Mouse (Mus musculus) heart, embryonic 16.5 days (tissue): Measurements from ENCODE around the gene Ckap5. TPM values are rescaled to one million over a fixed set of nuclear protein-coding genes. Genes with fewer than 3 reads are reported as not detected.
"Not testable (repeated sequence)": the region's sequence is repeated elsewhere in the genome, so short reads cannot be mapped to it uniquely, and the experiment has no call there.

Experiments used
- ATAC-seq: fragments of 200-750 bp; cut with Nextera tagmentation; replicated peaks from 2 replicates; pipeline ENCODE4 v1.8.0; 2017; ENCODE audit warnings: moderate number of reproducible peaks; ENCODE audit not compliant: insufficient read depth, low FRiP score; ENCODE audit errors: extremely low read depth
- H3K27ac ChIP-seq: fragments of 300-500 bp; sonication (generic); 2 replicates; pipeline ENCODE4 v1.5.1; 2014; ENCODE audit warnings: mild to moderate bottlenecking, low read length, control low read depth, moderate library complexity
- H3K27me3 ChIP-seq: fragments of 300-500 bp; sonication (generic); 2 replicates; pipeline ENCODE4 v1.6.1; 2014; ENCODE audit warnings: low read length, mixed read lengths; ENCODE audit not compliant: control insufficient read depth, insufficient read depth
- H3K36me3 ChIP-seq: fragments of 300-500 bp; sonication (generic); 2 replicates; pipeline ENCODE4 v1.6.1; 2014; ENCODE audit not compliant: control insufficient read depth, insufficient read depth
- H3K4me1 ChIP-seq: fragments of 300-500 bp; sonication (generic); 2 replicates; pipeline ENCODE4 v1.6.1; 2014; ENCODE audit warnings: low read length, mixed read lengths; ENCODE audit not compliant: control insufficient read depth, insufficient read depth
- H3K4me2 ChIP-seq: fragments of 300-500 bp; sonication (generic); 2 replicates; pipeline ENCODE4 v1.6.1; 2014; ENCODE audit warnings: low read depth, mild to moderate bottlenecking, control low read depth, low read length
- H3K4me3 ChIP-seq: fragments of 300-500 bp; sonication (generic); 2 replicates; pipeline ENCODE4 v1.5.1; 2014; ENCODE audit warnings: mild to moderate bottlenecking, control low read depth, low read length
- H3K9ac ChIP-seq: fragments of 300-500 bp; sonication (generic); 2 replicates; pipeline ENCODE4 v1.6.1; 2014; ENCODE audit warnings: low read length, control low read depth
- H3K9me3 ChIP-seq: fragments of 300-500 bp; sonication (generic); replicated peaks from 2 replicates; pipeline ENCODE4 v1.6.1; 2016; ENCODE audit warnings: low read length; ENCODE audit not compliant: control insufficient read depth
- WGBS: fragments of 180-500 bp; shearing (Covaris S2); extraction: QIAGEN DNeasy Blood & Tissue Kit; methylation state at CpG from one replicate; pipeline ENCODE4 v1.1.7; 2014; 5-methylcytosine and 5-hydroxymethylcytosine counted together
- polyA plus RNA-seq: library from polyadenylated mRNA; unstranded; fragments of >200 nt; fragmentation: Nextera tagmentation; extraction: Ambion mirVana; gene quantifications from 2 replicates; pipeline ENCODE4 v1.2.1, GENCODE M21; 2015

Ckap5 gene
- polyA plus RNA-seq, 1 experiment from 2014 or later: 61.1 TPM

DNA sequence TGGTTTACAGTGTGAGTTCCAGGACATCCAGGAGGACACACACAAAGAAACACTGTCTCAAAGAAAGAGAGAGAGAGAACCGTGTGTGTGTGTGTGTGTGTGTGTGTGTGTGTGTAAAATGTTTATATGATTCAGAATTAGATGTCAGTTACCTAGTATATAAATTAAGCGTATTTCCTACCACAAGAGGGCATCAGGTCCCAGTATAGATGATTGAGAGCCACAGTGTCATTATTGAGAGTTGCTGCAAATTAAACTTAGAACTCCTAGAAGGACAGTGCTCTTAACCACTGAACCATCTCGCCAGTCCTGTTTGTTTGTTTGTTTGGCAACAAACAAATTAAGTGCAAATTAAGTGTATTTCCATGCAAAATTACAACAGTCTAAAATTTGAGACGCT lies 75.8 kb downstream of the Ckap5 start:
- 90% methylated on average over 4 of the region's 4 CpGs for WGBS
- Histone ChIP-seq H3K27me3 (no peaks in the 10 kb centered on the region), H3K9ac (no peak overlapping the region), H3K4me2 (no peak overlapping the region), H3K4me1 (no peaks in the 10 kb centered on the region), H3K4me3 (no peak overlapping the region), H3K27ac (no peak overlapping the region), H3K36me3 (peaks cover 61% of the 10 kb centered on the region), H3K9me3 (no peaks in the 10 kb centered on the region)
- ATAC-seq: no peak

DNA sequence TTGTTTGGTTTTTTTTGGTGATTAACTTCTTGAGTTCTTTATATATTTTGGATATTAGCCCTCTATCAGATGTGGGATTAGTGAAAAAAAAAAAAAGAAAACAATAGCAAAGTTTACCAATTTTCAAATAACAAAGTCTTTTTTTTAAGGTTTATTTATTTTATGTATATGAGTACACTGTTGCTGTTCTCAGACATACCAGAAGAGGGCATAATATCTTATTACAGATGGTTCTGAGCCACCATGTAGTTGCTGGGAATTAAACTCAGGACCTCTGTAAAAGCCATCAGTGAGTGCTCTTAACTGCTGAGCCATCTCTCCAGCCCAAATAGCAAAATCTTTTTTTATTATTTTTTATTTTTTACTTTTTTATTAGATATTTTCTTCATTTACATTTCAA lies 82.8 kb downstream of the Ckap5 start:
- not testable (repeated sequence) for H3K4me3 ChIP-seq, ATAC-seq

GRCm38 (mm10) chr2:91622356-91622755 lies 95.8 kb downstream of the Ckap5 start:
- H3K9me3 ChIP-seq: no peaks in the 10 kb centered on the region
- no peak overlapping the region for H3K4me2 ChIP-seq
- WGBS: 88% methylated on average over 5 of the region's 5 CpGs
- no peak for ATAC-seq
- H3K27me3 ChIP-seq: no peaks in the 10 kb centered on the region
- H3K9ac ChIP-seq: no peak overlapping the region
- H3K27ac ChIP-seq: no peak overlapping the region
- no peaks in the 10 kb centered on the region for H3K4me1 ChIP-seq
- H3K4me3 ChIP-seq: no peak overlapping the region
- peaks cover 34% of the 10 kb centered on the region for H3K36me3 ChIP-seq

More for the DNA sequence above, 82.8 kb downstream of the Ckap5 start:
- not testable (repeated sequence) for H3K27me3 ChIP-seq, H3K4me2 ChIP-seq, H3K9me3 ChIP-seq, H3K9ac ChIP-seq, H3K4me1 ChIP-seq, H3K27ac ChIP-seq
- peaks cover 22% of the 10 kb centered on the region for H3K36me3 ChIP-seq

DNA sequence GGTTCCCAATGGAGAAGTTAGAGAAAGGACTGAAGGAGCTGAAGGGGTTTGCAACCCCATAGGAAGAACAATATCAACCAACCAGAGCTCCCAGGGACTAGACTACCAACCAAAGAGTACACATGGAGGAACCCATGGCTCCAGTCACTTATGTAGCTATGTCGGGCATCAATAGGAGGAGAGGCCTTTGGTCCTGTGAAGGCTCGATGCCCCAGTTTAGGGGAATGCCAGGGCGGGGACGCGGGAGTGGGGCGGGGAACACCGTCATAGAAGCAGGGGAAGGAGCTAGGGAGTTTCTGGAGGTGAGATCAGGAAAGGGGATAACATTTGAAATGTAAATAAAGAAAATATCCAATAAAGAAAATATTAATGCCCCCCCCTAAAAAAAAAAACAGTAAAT lies 96.8 kb downstream of the Ckap5 start:
- H3K4me1 ChIP-seq, H3K27me3 ChIP-seq, H3K27ac ChIP-seq, H3K9me3 ChIP-seq, H3K4me2 ChIP-seq, H3K4me3 ChIP-seq, H3K9ac ChIP-seq, ATAC-seq: not testable (repeated sequence)
- peaks cover 24% of the 10 kb centered on the region for H3K36me3 ChIP-seq
- 90% methylated on average over 7 of the region's 7 CpGs for WGBS

- ATAC-seq: no peak
- H3K36me3 ChIP-seq: peaks cover 2% of the 10 kb centered on the region; the same call in 1 of the 2 replicates
- H3K9me3 ChIP-seq: no peaks in the 10 kb centered on the region
- 73% methylated on average over 5 of the region's 5 CpGs for WGBS
- H3K4me2 ChIP-seq: no peak overlapping the region
- no peak overlapping the region for H3K4me3 ChIP-seq
- H3K4me1 ChIP-seq: no peaks in the 10 kb centered on the region
- H3K27me3 ChIP-seq: no peaks in the 10 kb centered on the region
- no peak overlapping the region for H3K27ac ChIP-seq
- no peak overlapping the region for H3K9ac ChIP-seq
Measured at GRCm38 (mm10) chr2:91627486-91627885, 100.9 kb downstream of the Ckap5 start.

GRCm38 (mm10) chr2:91628171-91628570 lies 101.6 kb downstream of the Ckap5 start:
- Histone ChIP-seq H3K36me3 (no peaks in the 10 kb centered on the region), H3K4me2 (no peak overlapping the region), H3K27ac (no peak overlapping the region), H3K4me1 (no peaks in the 10 kb centered on the region), H3K9ac (no peak overlapping the region), H3K27me3 (no peaks in the 10 kb centered on the region), H3K9me3 (no peaks in the 10 kb centered on the region), H3K4me3 (no peak overlapping the region)
- 81% methylated on average over 8 of the region's 8 CpGs for WGBS
- ATAC-seq: no peak

- no peak for ATAC-seq
- Histone ChIP-seq H3K27me3 (no peaks in the 10 kb centered on the region), H3K9ac (no peak overlapping the region), H3K9me3 (no peaks in the 10 kb centered on the region), H3K36me3 (no peaks in the 10 kb centered on the region), H3K4me3 (no peak overlapping the region), H3K4me1 (no peaks in the 10 kb centered on the region), H3K27ac (no peak overlapping the region), H3K4me2 (no peak overlapping the region)
- WGBS: 82% methylated on average over 18 of the region's 18 CpGs
Measured at GRCm38 (mm10) chr2:91629682-91630081, 103.1 kb downstream of the Ckap5 start.

GRCm38 (mm10) chr2:91630384-91630783 lies 103.8 kb downstream of the Ckap5 start:
- no peaks in the 10 kb centered on the region for H3K27me3 ChIP-seq
- WGBS: 88% methylated on average over 12 of the region's 12 CpGs

DNA sequence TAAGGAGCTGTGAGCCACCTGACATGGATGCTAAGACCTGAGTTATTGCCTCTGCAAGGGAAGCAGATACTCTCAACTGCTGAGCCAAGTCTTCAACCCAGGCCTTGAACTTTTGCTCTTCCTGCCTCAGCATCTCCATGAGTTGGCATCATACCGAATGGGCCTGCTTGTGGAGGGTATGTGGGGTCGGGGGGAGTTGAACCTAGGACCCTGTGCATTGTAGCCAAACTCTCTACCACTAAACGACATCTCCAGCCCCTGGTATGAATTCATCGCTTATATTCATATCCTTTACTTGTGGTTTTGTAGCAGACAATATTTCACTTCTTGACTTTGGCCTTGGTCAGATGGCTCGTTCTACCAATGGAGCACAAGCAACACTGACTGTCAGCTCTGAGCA lies 105.3 kb downstream of the Ckap5 start:
- ATAC-seq: no peak
- no peak overlapping the region for H3K4me2 ChIP-seq
- H3K36me3 ChIP-seq: no peaks in the 10 kb centered on the region
- WGBS: 79% methylated on average over 5 of the region's 5 CpGs
- no peak overlapping the region for H3K27ac ChIP-seq
- H3K9ac ChIP-seq: no peak overlapping the region
- H3K4me3 ChIP-seq: no peak overlapping the region
- H3K4me1 ChIP-seq: no peaks in the 10 kb centered on the region; the same call in 1 of the 2 replicates
- H3K27me3 ChIP-seq: no peaks in the 10 kb centered on the region
- H3K9me3 ChIP-seq: no peaks in the 10 kb centered on the region

More at GRCm38 (mm10) chr2:91630384-91630783, 103.8 kb downstream of the Ckap5 start:
- Histone ChIP-seq H3K9me3 (no peaks in the 10 kb centered on the region), H3K4me3 (no peak overlapping the region), H3K4me2 (no peak overlapping the region), H3K27ac (no peak overlapping the region), H3K9ac (no peak overlapping the region), H3K36me3 (no peaks in the 10 kb centered on the region), H3K4me1 (no peaks in the 10 kb centered on the region)
- no peak for ATAC-seq

DNA sequence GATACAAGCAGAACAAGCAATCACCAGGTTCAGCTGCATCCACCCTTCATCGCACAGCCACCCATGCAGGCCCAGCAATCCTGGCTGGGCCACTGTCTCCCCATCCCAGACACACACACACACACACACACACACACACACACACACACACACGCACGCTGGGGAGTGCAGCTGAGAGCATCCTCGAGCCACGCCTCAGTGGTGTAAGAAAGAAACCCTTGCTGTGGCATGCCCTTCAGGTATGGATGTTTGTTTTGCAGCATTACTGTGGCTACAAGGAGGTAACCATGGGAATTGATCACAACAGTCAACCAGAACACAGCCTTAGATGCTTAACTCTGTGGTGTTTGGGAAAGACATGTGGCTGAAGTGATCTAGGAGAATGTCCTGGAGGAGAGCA lies 105.8 kb downstream of the Ckap5 start:
- Histone ChIP-seq H3K9ac (no peak overlapping the region), H3K4me3 (no peak overlapping the region), H3K9me3 (no peaks in the 10 kb centered on the region), H3K4me1 (no peaks in the 10 kb centered on the region; the same call in 1 of the 2 replicates), H3K4me2 (no peak overlapping the region), H3K27ac (no peak overlapping the region), H3K36me3 (no peaks in the 10 kb centered on the region), H3K27me3 (no peaks in the 10 kb centered on the region)
- no peak for ATAC-seq
- WGBS: 63% methylated on average over 5 of the region's 5 CpGs
